Mouse (Mus musculus): ENCODE results near the gene Atp2c1. TPM values are rescaled to one million over a fixed set of nuclear protein-coding genes. Genes with fewer than 3 reads are reported as not detected.

Gene Atp2c1
- polyA plus RNA-seq, 1 experiment from 2014 or later: 60.6 TPM

DNA sequence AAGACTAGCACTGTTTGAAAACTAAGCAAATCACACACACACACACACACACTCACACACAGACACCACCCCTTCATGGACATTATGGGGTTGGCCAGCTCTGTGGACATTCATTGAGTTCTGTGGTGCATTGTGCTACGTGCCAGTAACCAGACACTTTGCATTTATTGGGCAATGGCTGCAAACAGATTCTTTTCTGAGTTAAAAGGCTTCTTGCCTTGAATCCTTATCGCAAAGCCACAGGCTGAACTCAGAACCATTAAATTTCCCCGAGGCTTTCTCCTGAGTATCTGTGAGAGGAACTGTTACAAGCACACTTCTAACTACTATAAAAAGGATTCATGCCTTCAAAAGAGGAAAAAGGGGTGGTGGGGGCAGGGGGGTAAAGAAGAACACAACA lies 5.1 kb downstream of the Atp2c1 start:
- Histone ChIP-seq H3K9ac (no peak overlapping the region), H3K4me2 (no peak overlapping the region), H3K27ac (no peak overlapping the region), H3K4me3 (replicated peaks) (no peak overlapping the region), H3K27me3 (no peaks in the 10 kb centered on the region), H3K9me3 (replicated peaks) (no peaks in the 10 kb centered on the region), H3K36me3 (no peaks in the 10 kb centered on the region), H3K4me1 (peaks cover 27% of the 10 kb centered on the region)
- ATAC-seq (replicated peaks; ENCODE audit: low FRiP score): no peak
- WGBS: 32% methylated on average over 3 of the region's 3 CpGs

GRCm38 (mm10) chr9:105520776-105521552 lies 6.2 kb downstream of the Atp2c1 start:
- Histone ChIP-seq H3K4me1 (peaks cover 21% of the 10 kb centered on the region), H3K4me3 (replicated peaks) (peak overlapping the region; percentile 24), H3K27ac (no peak overlapping the region), H3K9me3 (replicated peaks) (no peaks in the 10 kb centered on the region), H3K4me2 (peak overlapping the region; percentile 50), H3K36me3 (no peaks in the 10 kb centered on the region), H3K27me3 (no peaks in the 10 kb centered on the region), H3K9ac (no peak overlapping the region)
- ATAC-seq (replicated peaks; ENCODE audit: low FRiP score): peak; percentile 49; the same call in 1 of the 2 replicates
- 29% methylated on average over 24 of the region's 24 CpGs for WGBS

DNA sequence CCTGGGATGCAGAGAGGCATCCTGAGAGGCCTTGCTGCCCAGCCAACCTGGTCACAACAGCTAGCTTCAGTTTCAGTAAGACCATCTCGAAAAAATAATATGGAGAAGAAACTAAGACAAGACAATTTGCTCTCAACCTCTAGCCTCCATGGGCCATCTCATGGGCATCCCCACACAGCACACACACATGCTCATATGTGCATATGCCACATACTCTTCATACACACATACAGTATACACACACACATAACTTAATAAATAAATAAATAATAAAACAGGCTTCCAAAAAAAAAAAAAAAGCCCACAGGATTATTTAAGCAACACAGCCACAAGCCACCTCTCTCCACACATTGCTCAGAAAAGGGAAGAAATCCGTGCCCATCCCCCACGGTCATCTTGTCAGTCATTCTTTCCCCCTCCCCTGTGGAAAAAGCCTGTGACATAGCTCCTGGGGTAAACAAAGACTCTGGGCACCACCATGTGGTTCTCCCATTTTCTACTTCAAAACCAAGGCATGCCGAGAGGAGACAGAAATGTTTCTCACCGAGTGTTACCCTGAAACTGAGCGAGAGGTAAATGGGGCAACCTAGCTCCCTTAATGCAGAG lies 7.7 kb downstream of the Atp2c1 start:
- Histone ChIP-seq H3K36me3 (no peaks in the 10 kb centered on the region), H3K9ac (no peak overlapping the region), H3K27ac (no peak overlapping the region), H3K9me3 (replicated peaks) (no peaks in the 10 kb centered on the region), H3K4me2 (no peak overlapping the region), H3K4me1 (peaks cover 17% of the 10 kb centered on the region), H3K27me3 (no peaks in the 10 kb centered on the region), H3K4me3 (replicated peaks) (no peak overlapping the region)
- no peak for ATAC-seq (replicated peaks; ENCODE audit: low FRiP score)
- 57% methylated on average over 6 of the region's 6 CpGs for WGBS

GRCm38 (mm10) chr9:105503690-105504089 lies 23.4 kb downstream of the Atp2c1 start:
- Histone ChIP-seq H3K27ac (no peak overlapping the region), H3K4me1 (no peaks in the 10 kb centered on the region), H3K4me2 (no peak overlapping the region), H3K9me3 (replicated peaks) (no peaks in the 10 kb centered on the region), H3K36me3 (no peaks in the 10 kb centered on the region), H3K9ac (no peak overlapping the region), H3K4me3 (replicated peaks) (no peak overlapping the region), H3K27me3 (no peaks in the 10 kb centered on the region)
- no peak for ATAC-seq (replicated peaks; ENCODE audit: low FRiP score)
- WGBS: 90% methylated on average over 5 of the region's 5 CpGs

DNA sequence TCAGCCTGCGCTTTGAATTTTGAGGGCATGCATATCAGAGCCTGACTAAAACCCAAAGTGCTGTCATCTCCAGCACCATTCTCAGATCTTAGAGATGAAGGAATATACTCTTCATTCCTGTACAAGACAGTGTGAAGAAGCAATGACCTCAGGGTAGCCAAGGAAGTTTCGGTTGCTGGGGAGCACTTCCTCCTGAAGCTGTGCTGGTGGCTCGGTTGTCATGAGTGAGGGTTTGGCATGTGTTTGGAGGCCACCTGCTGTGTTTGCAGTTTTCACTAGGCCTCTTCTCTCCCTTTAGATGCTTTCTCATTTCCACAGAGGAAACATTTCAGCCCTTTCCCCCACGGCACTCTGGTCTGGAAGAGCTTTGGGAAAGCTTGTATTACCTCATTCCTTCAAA lies 24.7 kb downstream of the Atp2c1 start:
- Histone ChIP-seq H3K4me2 (no peak overlapping the region), H3K9me3 (replicated peaks) (no peaks in the 10 kb centered on the region), H3K27me3 (no peaks in the 10 kb centered on the region), H3K27ac (no peak overlapping the region), H3K4me1 (no peaks in the 10 kb centered on the region), H3K4me3 (replicated peaks) (no peak overlapping the region), H3K36me3 (no peaks in the 10 kb centered on the region), H3K9ac (no peak overlapping the region)
- WGBS: 58% methylated on average over 4 of the region's 4 CpGs
- ATAC-seq (replicated peaks; ENCODE audit: low FRiP score): no peak

GRCm38 (mm10) chr9:105495316-105496174 lies 31.6 kb downstream of the Atp2c1 start:
- Histone ChIP-seq H3K27ac (peak overlapping the region; percentile 99), H3K36me3 (no peaks in the 10 kb centered on the region), H3K4me1 (peaks cover 29% of the 10 kb centered on the region), H3K9ac (peak overlapping the region; percentile 96), H3K4me3 (replicated peaks) (peak overlapping the region; percentile 88), H3K27me3 (no peaks in the 10 kb centered on the region), H3K9me3 (replicated peaks) (no peaks in the 10 kb centered on the region), H3K4me2 (peak overlapping the region; percentile 96)
- peak; percentile 70 for ATAC-seq (replicated peaks; ENCODE audit: low FRiP score)
- WGBS: 1% methylated on average over 39 of the region's 39 CpGs

GRCm38 (mm10) chr9:105494553-105495315 lies 32.4 kb downstream of the Atp2c1 start:
- H3K4me1 ChIP-seq: peaks cover 29% of the 10 kb centered on the region
- H3K27ac ChIP-seq: peak overlapping the region; percentile 99
- no peaks in the 10 kb centered on the region for H3K27me3 ChIP-seq
- peak overlapping the region; percentile 96 for H3K4me2 ChIP-seq
- no peaks in the 10 kb centered on the region for H3K9me3 ChIP-seq (replicated peaks)
- peak overlapping the region; percentile 88 for H3K4me3 ChIP-seq (replicated peaks)
- ATAC-seq (replicated peaks; ENCODE audit: low FRiP score): peak; percentile 99
- under 1% methylated on average over 65 of the region's 83 CpGs for WGBS
- no peaks in the 10 kb centered on the region for H3K36me3 ChIP-seq
- H3K9ac ChIP-seq: peak overlapping the region; percentile 96

DNA sequence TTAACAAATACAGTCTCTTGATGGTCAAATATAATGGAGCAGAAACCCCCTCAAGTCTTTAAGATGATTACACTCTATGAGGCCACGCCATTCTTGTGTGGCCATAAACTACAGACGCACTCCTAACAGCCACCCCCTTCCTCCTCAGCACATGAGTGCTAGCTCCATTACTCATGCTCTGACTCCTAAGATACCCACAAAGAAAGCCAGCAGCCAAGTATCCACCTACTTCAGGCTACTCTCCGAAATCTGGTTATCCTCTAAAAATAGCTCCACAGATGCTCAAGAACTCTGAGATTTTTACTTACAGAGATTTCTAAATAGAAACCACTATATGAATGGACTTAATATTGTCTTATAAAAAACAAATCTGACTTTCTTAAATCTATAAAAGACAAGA lies 34.4 kb downstream of the Atp2c1 start:
- no peak for ATAC-seq (replicated peaks; ENCODE audit: low FRiP score)
- no peaks in the 10 kb centered on the region for H3K9me3 ChIP-seq (replicated peaks)
- no peaks in the 10 kb centered on the region for H3K36me3 ChIP-seq
- no peak overlapping the region for H3K27ac ChIP-seq
- 49% methylated on average over 3 of the region's 3 CpGs for WGBS
- H3K4me2 ChIP-seq: no peak overlapping the region
- H3K27me3 ChIP-seq: no peaks in the 10 kb centered on the region
- no peak overlapping the region for H3K9ac ChIP-seq
- no peak overlapping the region for H3K4me3 ChIP-seq (replicated peaks)
- H3K4me1 ChIP-seq: peaks cover 29% of the 10 kb centered on the region

GRCm38 (mm10) chr9:105488363-105488762 lies 38.8 kb downstream of the Atp2c1 start:
- 72% methylated on average over 5 of the region's 5 CpGs for WGBS
- no peak for ATAC-seq (replicated peaks; ENCODE audit: low FRiP score)
- Histone ChIP-seq H3K4me1 (peaks cover 21% of the 10 kb centered on the region), H3K9me3 (replicated peaks) (no peaks in the 10 kb centered on the region), H3K27ac (no peak overlapping the region), H3K4me2 (no peak overlapping the region), H3K9ac (no peak overlapping the region), H3K36me3 (no peaks in the 10 kb centered on the region), H3K27me3 (no peaks in the 10 kb centered on the region), H3K4me3 (replicated peaks) (no peak overlapping the region)

GRCm38 (mm10) chr9:105484338-105485084 lies 42.6 kb downstream of the Atp2c1 start:
- 0 out of 2 replicates have a peak, but pooled peaks have one; percentile 36 for ATAC-seq (replicated peaks; ENCODE audit: low FRiP score)
- Histone ChIP-seq H3K9ac (no peak overlapping the region), H3K4me2 (no peak overlapping the region), H3K4me3 (replicated peaks) (no peak overlapping the region), H3K27ac (no peak overlapping the region), H3K9me3 (replicated peaks) (no peaks in the 10 kb centered on the region), H3K27me3 (no peaks in the 10 kb centered on the region), H3K4me1 (peaks cover 11% of the 10 kb centered on the region; the same call in 1 of the 2 replicates), H3K36me3 (no peaks in the 10 kb centered on the region)
- WGBS: 77% methylated on average over 5 of the region's 5 CpGs

DNA sequence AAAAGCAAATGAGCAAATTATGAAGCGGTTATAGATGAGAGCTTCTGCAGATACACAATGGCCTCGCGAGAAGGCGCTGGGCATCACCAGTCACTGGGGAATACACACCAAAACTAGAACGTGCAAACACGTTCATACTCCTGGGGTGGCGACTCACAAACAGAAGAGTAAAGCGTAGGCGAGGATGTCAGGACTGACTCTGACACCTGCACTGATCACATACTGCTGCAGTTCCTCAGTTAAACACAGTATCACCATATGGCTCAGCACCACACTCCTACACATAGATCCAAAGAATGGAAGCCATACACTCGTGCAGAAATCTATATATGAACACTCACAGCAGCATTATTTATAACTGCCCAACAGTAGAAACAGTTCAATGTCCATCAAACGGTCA lies 43.2 kb downstream of the Atp2c1 start:
- Histone ChIP-seq H3K36me3 (no peaks in the 10 kb centered on the region), H3K9ac (no peak overlapping the region), H3K4me1 (peaks cover 11% of the 10 kb centered on the region; the same call in 1 of the 2 replicates), H3K27me3 (no peaks in the 10 kb centered on the region), H3K9me3 (replicated peaks) (no peaks in the 10 kb centered on the region), H3K4me3 (replicated peaks) (no peak overlapping the region), H3K27ac (no peak overlapping the region), H3K4me2 (no peak overlapping the region)
- ATAC-seq (replicated peaks; ENCODE audit: low FRiP score): no peak
- 91% methylated on average over 11 of the region's 11 CpGs for WGBS

Data from kidney, embryonic 15.5 days (tissue).